Mouse (Mus musculus): ENCODE results near the gene Dst. TPM values are rescaled to one million over a fixed set of nuclear protein-coding genes. Genes with fewer than 3 reads are reported as not detected.

Dst gene
- 81.7 TPM for polyA plus RNA-seq (2014; fragmentation: Illumina TruSeq; extraction: RNeasy Lipid Tissue Mini Kit (QIAGEN cat#74804); ENCODE audit: low read depth, low replicate concordance)

DNA sequence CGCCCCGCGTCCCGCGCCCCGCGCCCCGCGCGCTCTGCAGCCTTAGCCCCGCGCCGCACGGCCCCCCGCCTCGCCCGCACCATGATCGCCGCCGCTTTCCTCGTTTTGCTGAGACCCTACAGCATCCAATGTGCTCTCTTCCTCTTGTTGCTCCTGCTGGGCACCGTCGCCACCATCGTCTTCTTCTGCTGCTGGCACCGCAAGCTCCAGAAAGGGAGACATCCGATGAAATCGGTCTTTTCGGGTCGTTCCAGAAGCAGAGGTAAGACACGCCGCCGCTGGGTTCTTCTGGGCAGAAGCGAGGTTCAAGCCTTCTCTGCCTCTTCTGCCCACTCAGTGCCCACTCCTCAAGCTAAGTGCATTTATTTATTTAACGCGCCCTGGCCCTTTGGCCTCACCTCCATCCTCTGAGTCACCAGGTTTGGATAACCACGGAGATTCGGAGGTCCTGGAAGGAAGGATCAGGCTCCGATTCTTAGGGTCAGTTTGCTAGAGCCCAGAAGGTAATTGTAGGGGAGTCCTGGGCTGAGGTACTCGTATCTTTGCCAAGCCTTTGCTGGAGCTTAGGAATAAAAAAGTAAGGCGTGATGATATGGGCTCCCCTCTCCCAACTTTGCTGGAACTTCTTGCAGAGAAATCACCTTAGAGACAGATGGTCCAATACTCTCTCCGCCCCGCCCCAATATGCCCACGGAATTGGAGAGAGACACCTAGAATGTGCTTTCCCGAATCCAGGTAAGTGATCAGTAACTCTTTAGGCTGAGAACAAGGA lies at the start of gene Dst:
Gene Dst, plus strand, starts transcription at position 35 of the 772 bp plus-strand sequence.

GRCm38 (mm10) chr1:33907421-33908190 lies 419 bp upstream of the Dst start, which contains the start of gene Bend6:
Gene Bend6, minus strand, starts transcription at chr1:33907816.

Other genes starting within 250 kb of the Dst start
- 5.0 TPM for gene Prim2, start 238.4 kb upstream of the Dst start, polyA plus RNA-seq (2014; fragmentation: Illumina TruSeq; extraction: RNeasy Lipid Tissue Mini Kit (QIAGEN cat#74804); ENCODE audit: low read depth, low replicate concordance)
- gene Rab23, start 188.3 kb upstream of the Dst start, polyA plus RNA-seq (2014; fragmentation: Illumina TruSeq; extraction: RNeasy Lipid Tissue Mini Kit (QIAGEN cat#74804); ENCODE audit: low read depth, low replicate concordance), result 15.2 TPM
- 22.7 TPM for gene Bag2, start 150.4 kb upstream of the Dst start, polyA plus RNA-seq (2014; fragmentation: Illumina TruSeq; extraction: RNeasy Lipid Tissue Mini Kit (QIAGEN cat#74804); ENCODE audit: low read depth, low replicate concordance)
- 38.0 TPM for gene Zfp451, start 93.6 kb upstream of the Dst start, polyA plus RNA-seq (2014; fragmentation: Illumina TruSeq; extraction: RNeasy Lipid Tissue Mini Kit (QIAGEN cat#74804); ENCODE audit: low read depth, low replicate concordance)
- 0.36 TPM for gene Bend6, start 409 bp upstream of the Dst start, polyA plus RNA-seq (2014; fragmentation: Illumina TruSeq; extraction: RNeasy Lipid Tissue Mini Kit (QIAGEN cat#74804); ENCODE audit: low read depth, low replicate concordance)

Data from kidney, adult 10 weeks (tissue).